Mouse (Mus musculus) cerebellum, adult 8-10 months (tissue): ENCODE measurements around the gene 4930433I11Rik.
"Not testable (repeated sequence)": the region's sequence is repeated elsewhere in the genome, so short reads cannot be mapped to it uniquely, and the experiment has no call there.

Experiments
- DNase-seq: peaks from one replicate; pipeline ENCODE4 v3.0.0; 2022

The 4930433I11Rik gene

GRCm38 (mm10) chr7:40987243-40987642 lies at the start of gene 4930433I11Rik:
TSS of gene 4930433I11Rik (plus strand) at chr7:40987543.
- no peak for DNase-seq

GRCm38 (mm10) chr7:40939371-40939770 lies 48.0 kb upstream of the 4930433I11Rik start:
- DNase-seq, result no peak

DNA sequence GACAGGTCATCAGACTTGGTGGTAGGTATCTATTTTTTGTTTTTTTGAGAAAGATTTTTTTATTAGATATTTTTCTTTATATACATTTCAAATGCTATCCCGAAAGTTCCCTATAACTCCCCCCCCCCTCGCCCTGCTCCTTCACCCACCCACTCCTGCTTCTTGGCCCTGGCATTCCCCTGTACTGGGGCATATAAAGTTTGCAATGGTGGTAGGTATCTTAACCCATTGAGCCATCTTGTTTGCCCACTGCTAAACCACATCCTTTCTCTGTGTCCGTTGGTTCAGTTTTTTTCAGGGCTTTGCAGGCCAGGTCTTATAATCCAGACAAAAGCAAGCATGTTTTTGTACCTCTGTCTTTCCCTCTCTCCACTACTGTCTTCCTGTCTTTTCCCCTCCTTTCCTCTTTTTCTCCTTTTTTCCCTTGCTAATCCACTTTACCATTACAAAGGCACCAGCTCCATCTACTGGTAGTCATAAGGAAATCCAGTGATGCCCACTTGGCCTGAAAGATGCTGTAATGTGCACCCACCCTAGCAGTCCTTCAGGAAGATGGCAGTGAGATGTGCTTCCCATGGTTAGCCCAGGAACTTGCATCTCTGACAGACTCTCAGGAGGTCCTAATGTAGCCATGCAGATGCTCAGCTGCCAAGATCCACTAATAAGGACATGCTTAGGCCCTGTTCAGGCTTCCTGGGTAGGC lies 45.0 kb upstream of the 4930433I11Rik start:
- no peak for DNase-seq

DNA sequence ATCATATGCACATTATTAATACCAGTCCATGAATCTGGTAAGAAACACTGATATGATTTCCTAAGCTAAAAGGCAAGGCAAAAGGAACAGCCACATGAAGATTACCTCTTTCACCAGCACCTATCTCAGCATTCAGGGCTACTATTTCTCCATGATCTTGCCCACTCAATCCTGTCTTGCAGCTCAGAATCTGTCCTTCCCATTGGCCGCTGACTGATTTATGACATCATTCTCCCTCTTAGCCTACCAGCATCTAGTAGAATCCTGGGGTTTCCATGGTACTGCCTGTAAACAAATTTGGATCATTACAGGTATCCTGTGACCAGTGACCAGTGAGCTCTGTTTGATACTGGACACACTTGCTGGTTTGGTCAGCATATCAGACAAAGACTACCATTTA lies 45.1 kb downstream of the 4930433I11Rik start, which contains the start of gene Gm4884:
Gene Gm4884, plus strand, starts transcription at position 301 of the 400 bp plus-strand sequence.
- DNase-seq, result not testable (repeated sequence)

DNA sequence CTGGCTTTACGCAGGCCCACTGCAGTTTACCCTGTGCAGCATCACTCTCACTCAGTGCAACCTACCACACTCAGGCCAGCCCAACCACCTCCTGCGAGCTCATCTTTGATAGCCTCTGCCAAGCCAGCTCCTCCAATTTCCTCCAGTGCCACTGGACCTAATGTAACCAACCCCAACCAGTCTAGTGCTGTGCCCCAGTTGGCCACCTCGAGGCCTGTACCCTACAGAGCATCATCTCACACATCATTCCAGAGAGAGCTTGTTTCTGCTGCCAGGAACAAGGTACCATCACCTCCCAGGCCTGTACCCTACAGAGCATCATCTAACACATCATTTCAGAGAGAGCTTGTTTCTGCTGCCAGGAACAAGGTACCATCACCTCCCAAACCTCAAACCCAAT lies 56.7 kb downstream of the 4930433I11Rik start:
- not testable (repeated sequence) for DNase-seq
